ENCODE assay signal across 8 mouse cellular contexts in the genomic region with DNA sequence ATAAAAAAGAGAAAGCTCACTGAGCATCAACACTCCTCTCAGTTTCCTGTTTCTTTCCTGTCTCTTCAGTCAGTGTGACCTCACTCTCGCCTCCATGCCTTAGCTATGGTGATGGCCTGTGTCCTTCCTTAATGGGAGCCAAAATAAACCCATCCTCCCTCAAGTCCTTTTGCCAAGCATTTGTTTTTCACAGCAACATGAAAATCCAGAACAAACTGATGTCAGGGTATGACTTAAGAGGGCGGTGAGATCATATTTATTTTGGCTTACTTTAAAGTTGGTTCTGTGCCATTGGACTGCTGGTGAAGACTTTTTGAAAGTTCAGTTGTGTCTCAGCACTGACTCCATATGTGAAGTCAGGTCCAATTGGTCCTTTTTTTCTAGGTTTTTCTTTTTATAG. TPM values are rescaled to one million over a fixed set of nuclear protein-coding genes. Genes with fewer than 3 reads are reported as not detected.
DNase-seq lines count a peak whose midpoint lies in the region; ATAC-seq and TF ChIP-seq lines count a peak whose summit lies in the region.

No protein-coding gene starts in this region.

- no peak overlapping the region for H3K4me3 ChIP-seq in embryonic facial prominence, embryonic 14.5 days (ENCODE audit: low read depth, low read length)
- no peak overlapping the region for H3K4me3 ChIP-seq in embryonic facial prominence, embryonic 10.5 days
- no peak overlapping the region for H3K4me3 ChIP-seq in lung, embryonic 14.5 days (ENCODE audit: low read depth, low read length)
- no peak overlapping the region for H3K4me3 ChIP-seq in lung, adult 2 months (replicated peaks; ENCODE audit: extremely low read depth, low read depth, low read length)
- no peak overlapping the region for H3K4me3 ChIP-seq in heart, embryonic 15.5 days
- H3K4me3 ChIP-seq in myocyte = no peak overlapping the region
- H3K4me3 ChIP-seq in midbrain, embryonic 14.5 days (replicated peaks; ENCODE audit: low read depth, low read length) = no peak overlapping the region
- no peak overlapping the region for H3K4me3 ChIP-seq in intestine, embryonic 15.5 days (replicated peaks)

- no peak overlapping the region for H3ac ChIP-seq in myocyte (ENCODE audit: control insufficient read depth, insufficient read length)

- H3K27ac ChIP-seq in embryonic facial prominence, embryonic 14.5 days (replicated peaks; ENCODE audit: low read depth, low read length) = no peak overlapping the region
- H3K27ac ChIP-seq in embryonic facial prominence, embryonic 10.5 days (replicated peaks) = no peak overlapping the region
- no peak overlapping the region for H3K27ac ChIP-seq in lung, embryonic 14.5 days (ENCODE audit: low read depth)
- H3K27ac ChIP-seq in heart, embryonic 15.5 days = peak overlapping the region; percentile 56; the same call in 1 of the 2 replicates
- no peak overlapping the region for H3K27ac ChIP-seq in midbrain, embryonic 14.5 days (replicated peaks; ENCODE audit: low read depth, low read length)
- no peak overlapping the region for H3K27ac ChIP-seq in intestine, embryonic 15.5 days

- TF ChIP-seq POLR2A in lung, adult 2 months (IDR thresholded peaks at IDR 0.05; ENCODE audit: borderline replicate concordance, extremely low read depth, low read depth, low read length) = no peak
- no peak for TF ChIP-seq POLR2A in myocyte (IDR thresholded peaks at IDR 0.05; ENCODE audit: insufficient read length, low read depth)

- no peaks in the 10 kb centered on the region for H3K9me3 ChIP-seq in embryonic facial prominence, embryonic 14.5 days (ENCODE audit: control insufficient read depth, low read length)
- H3K9me3 ChIP-seq in embryonic facial prominence, embryonic 10.5 days = no peaks in the 10 kb centered on the region
- no peaks in the 10 kb centered on the region for H3K9me3 ChIP-seq in lung, embryonic 14.5 days (ENCODE audit: low read depth, low read length)
- H3K9me3 ChIP-seq in heart, embryonic 15.5 days (replicated peaks) = 0 out of 2 replicates have a peak, but pooled peaks cover 3% of the 10 kb centered on the region
- no peaks in the 10 kb centered on the region for H3K9me3 ChIP-seq in midbrain, embryonic 14.5 days (ENCODE audit: control insufficient read depth, low read length)
- H3K9me3 ChIP-seq in intestine, embryonic 15.5 days = no peaks in the 10 kb centered on the region

- no peak for TF ChIP-seq CTCF in lung, embryonic 14.5 days (IDR thresholded peaks at IDR 0.05; ENCODE audit: low read depth)
- no peak for TF ChIP-seq CTCF in lung, adult 2 months (IDR thresholded peaks at IDR 0.05; ENCODE audit: insufficient read depth, low read length)

- H3K27me3 ChIP-seq in embryonic facial prominence, embryonic 14.5 days (replicated peaks; ENCODE audit: control insufficient read depth, insufficient read depth, low read length) = no peaks in the 10 kb centered on the region
- H3K27me3 ChIP-seq in embryonic facial prominence, embryonic 10.5 days (replicated peaks; ENCODE audit: low read depth, poor library complexity, severe bottlenecking) = no peaks in the 10 kb centered on the region
- no peaks in the 10 kb centered on the region for H3K27me3 ChIP-seq in lung, embryonic 14.5 days (ENCODE audit: insufficient read depth, low read length)
- no peaks in the 10 kb centered on the region for H3K27me3 ChIP-seq in heart, embryonic 15.5 days
- no peaks in the 10 kb centered on the region for H3K27me3 ChIP-seq in myocyte (ENCODE audit: control insufficient read depth, insufficient read depth, insufficient read length)
- H3K27me3 ChIP-seq in midbrain, embryonic 14.5 days (ENCODE audit: control insufficient read depth, insufficient read depth, low read length) = no peaks in the 10 kb centered on the region
- H3K27me3 ChIP-seq in intestine, embryonic 15.5 days (replicated peaks) = no peaks in the 10 kb centered on the region

- ATAC-seq in embryonic facial prominence, embryonic 14.5 days (ENCODE audit: low read depth) = no peak
- ATAC-seq in lung, embryonic 14.5 days (ENCODE audit: insufficient read depth) = no peak
- 0 out of 2 replicates have a peak, but pooled peaks have one; percentile 10 for ATAC-seq in heart, embryonic 15.5 days (replicated peaks; ENCODE audit: insufficient number of reproducible peaks, insufficient read depth, low FRiP score, low read depth)
- no peak for ATAC-seq in midbrain, embryonic 14.5 days (ENCODE audit: low FRiP score, low TSS enrichment)
- ATAC-seq in intestine, embryonic 15.5 days = no peak

- peaks cover 19% of the 10 kb centered on the region for H3K4me1 ChIP-seq in embryonic facial prominence, embryonic 14.5 days (ENCODE audit: control insufficient read depth, insufficient read depth, low read length)
- peaks cover 16% of the 10 kb centered on the region for H3K4me1 ChIP-seq in embryonic facial prominence, embryonic 10.5 days
- H3K4me1 ChIP-seq in lung, embryonic 14.5 days (ENCODE audit: insufficient read depth) = no peaks in the 10 kb centered on the region
- H3K4me1 ChIP-seq in lung, adult 2 months (ENCODE audit: control insufficient read depth, insufficient read depth, low read length) = peaks cover 4% of the 10 kb centered on the region
- H3K4me1 ChIP-seq in heart, embryonic 15.5 days (replicated peaks) = peaks cover 24% of the 10 kb centered on the region
- H3K4me1 ChIP-seq in midbrain, embryonic 14.5 days (ENCODE audit: control insufficient read depth, insufficient read depth, low read length) = peaks cover 22% of the 10 kb centered on the region
- peaks cover 5% of the 10 kb centered on the region for H3K4me1 ChIP-seq in intestine, embryonic 15.5 days (replicated peaks)

- no peak overlapping the region for H3K4me2 ChIP-seq in embryonic facial prominence, embryonic 14.5 days (ENCODE audit: low read depth, low read length)
- H3K4me2 ChIP-seq in lung, embryonic 14.5 days = no peak overlapping the region
- no peak overlapping the region for H3K4me2 ChIP-seq in heart, embryonic 15.5 days
- peak overlapping the region; percentile 94 for H3K4me2 ChIP-seq in myocyte (ENCODE audit: low read depth)
- no peak overlapping the region; the same call in 1 of the 2 replicates for H3K4me2 ChIP-seq in midbrain, embryonic 14.5 days (ENCODE audit: low read length)
- H3K4me2 ChIP-seq in intestine, embryonic 15.5 days (replicated peaks) = no peak overlapping the region

- no peak overlapping the region for H3K9ac ChIP-seq in embryonic facial prominence, embryonic 14.5 days (ENCODE audit: low read depth, low read length)
- no peak overlapping the region for H3K9ac ChIP-seq in lung, embryonic 14.5 days
- H3K9ac ChIP-seq in heart, embryonic 15.5 days = no peak overlapping the region
- H3K9ac ChIP-seq in midbrain, embryonic 14.5 days (replicated peaks; ENCODE audit: low read length) = no peak overlapping the region
- H3K9ac ChIP-seq in intestine, embryonic 15.5 days = no peak overlapping the region

- no peaks in the 10 kb centered on the region for H3K36me3 ChIP-seq in embryonic facial prominence, embryonic 14.5 days (ENCODE audit: control insufficient read depth, insufficient read depth, low read length)
- H3K36me3 ChIP-seq in embryonic facial prominence, embryonic 10.5 days (replicated peaks) = peaks cover 3% of the 10 kb centered on the region; the same call in 1 of the 2 replicates
- H3K36me3 ChIP-seq in lung, embryonic 14.5 days (ENCODE audit: insufficient read depth) = no peaks in the 10 kb centered on the region
- no peaks in the 10 kb centered on the region for H3K36me3 ChIP-seq in heart, embryonic 15.5 days
- H3K36me3 ChIP-seq in myocyte (ENCODE audit: control insufficient read depth, insufficient read depth) = no peaks in the 10 kb centered on the region
- H3K36me3 ChIP-seq in midbrain, embryonic 14.5 days (ENCODE audit: control insufficient read depth, insufficient read depth, low read length) = no peaks in the 10 kb centered on the region
- no peaks in the 10 kb centered on the region for H3K36me3 ChIP-seq in intestine, embryonic 15.5 days

- DNase-seq in embryonic facial prominence, embryonic 14.5 days (ENCODE audit: low spot score) = peak; percentile 18
- no peak for DNase-seq in embryonic facial prominence, embryonic 10.5 days (ENCODE audit: low spot score)
- peak; percentile 23 for DNase-seq in lung, embryonic 14.5 days
- no peak for DNase-seq in lung, adult 2 months
- DNase-seq in midbrain, embryonic 14.5 days = no peak

- 81% methylated on average over 2 of the region's 2 CpGs for WGBS in embryonic facial prominence, embryonic 14.5 days
- WGBS in embryonic facial prominence, embryonic 10.5 days = 84% methylated on average over 2 of the region's 2 CpGs
- 61% methylated on average over 2 of the region's 2 CpGs for WGBS in lung, embryonic 14.5 days
- 28% methylated on average over 2 of the region's 2 CpGs for WGBS in lung, adult 2 months
- 43% methylated on average over 2 of the region's 2 CpGs for WGBS in heart, embryonic 15.5 days
- WGBS in midbrain, embryonic 14.5 days = 96% methylated on average over 2 of the region's 2 CpGs
- WGBS in intestine, embryonic 15.5 days = 77% methylated on average over 2 of the region's 2 CpGs

- peaks cover 27% of the 10 kb centered on the region for H3K79me2 ChIP-seq in myocyte (ENCODE audit: control insufficient read depth, insufficient read depth)

TF ChIP-seq in myocyte, 11 proteins besides CTCF, POLR2A, EP300 and RAD21 (continues in another document):
- TF ChIP-seq USF1 (IDR thresholded peaks at IDR 0.05; ENCODE audit: low read depth) = no peak
- TF ChIP-seq SRF (IDR thresholded peaks at IDR 0.05; ENCODE audit: control insufficient read depth, insufficient read length, low read depth) = no peak
- no peak for TF ChIP-seq E2F4 (IDR thresholded peaks at IDR 0.05; ENCODE audit: insufficient read depth)
- TF ChIP-seq TCF12 (IDR thresholded peaks at IDR 0.05; ENCODE audit: insufficient read depth, poor library complexity, severe bottlenecking) = no peak
- no peak for TF ChIP-seq MAX (IDR thresholded peaks at IDR 0.05; ENCODE audit: low read depth)
- no peak for TF ChIP-seq TCF3 (IDR thresholded peaks at IDR 0.05; ENCODE audit: insufficient read length, low read depth)
- no peak for TF ChIP-seq CEBPB (IDR thresholded peaks at IDR 0.05; ENCODE audit: insufficient read depth, poor library complexity, severe bottlenecking)
- no peak for TF ChIP-seq REST (IDR thresholded peaks at IDR 0.05; ENCODE audit: insufficient read depth, insufficient read length)
- TF ChIP-seq POLR2AphosphoS2 (IDR thresholded peaks at IDR 0.05; ENCODE audit: insufficient read length, low read depth) = no peak

RNA-seq across cellular contexts. Expression of a gene that starts 3.0 kb away (rescaled TPM):
- 26.6 and 31.8 TPM in 2 replicates for polyA plus RNA-seq in embryonic facial prominence, embryonic 14.5 days (2014; fragmentation: Nextera tagmentation; extraction: Ambion mirVana)
- polyA plus RNA-seq in embryonic facial prominence, embryonic 10.5 days (2016; fragmentation: Nextera tagmentation; extraction: Ambion mirVana) = 18.6 and 21.7 TPM in 2 replicates
- 16.2 and 18.4 TPM in 2 replicates for polyA plus RNA-seq in lung, embryonic 14.5 days (2014; fragmentation: Nextera tagmentation; extraction: Ambion mirVana)
- polyA plus RNA-seq in lung, adult 2 months (2012; rRNA removed) = 18.7 and 24.1 TPM in 2 replicates
- polyA plus RNA-seq in heart, embryonic 15.5 days (2015; fragmentation: Nextera tagmentation; extraction: Ambion mirVana) = 37.8 and 41.1 TPM in 2 replicates
- 46.1 TPM for polyA plus RNA-seq in myocyte (2012; fragmentation: generic; extraction: Trizol)
- polyA plus RNA-seq in midbrain, embryonic 14.5 days (2014; fragmentation: Nextera tagmentation; extraction: Ambion mirVana) = 28.6 and 30.5 TPM in 2 replicates
- 25.6 and 31.9 TPM in 2 replicates for polyA plus RNA-seq in intestine, embryonic 15.5 days (2015; fragmentation: Nextera tagmentation; extraction: Ambion mirVana)

Comparison
In these comparisons a context has a peak if more than half of its experiments do, and no peak if none do; other contexts are left out.
1. DNase-seq: peak in embryonic facial prominence, embryonic 14.5 days (single experiment) and lung, embryonic 14.5 days (single experiment); none in embryonic facial prominence, embryonic 10.5 days (single experiment), lung, adult 2 months (single experiment) and midbrain, embryonic 14.5 days (single experiment).